Mouse (Mus musculus) adrenal gland (tissue): ENCODE results near the gene Chrm2.

Experiments
- intact Hi-C: fragments of 180-260 bp; cut with DNase I; formaldehyde crosslinking; loops from one replicate; pipeline ENCODE4 v1.15.1; 2025
- microRNA-seq, 2 experiments: library from miRNA; unstranded; fragments of <30 nt; microRNA quantifications; one replicate each; pipeline ENCODE4; 2019

Chrm2 gene

DNA sequence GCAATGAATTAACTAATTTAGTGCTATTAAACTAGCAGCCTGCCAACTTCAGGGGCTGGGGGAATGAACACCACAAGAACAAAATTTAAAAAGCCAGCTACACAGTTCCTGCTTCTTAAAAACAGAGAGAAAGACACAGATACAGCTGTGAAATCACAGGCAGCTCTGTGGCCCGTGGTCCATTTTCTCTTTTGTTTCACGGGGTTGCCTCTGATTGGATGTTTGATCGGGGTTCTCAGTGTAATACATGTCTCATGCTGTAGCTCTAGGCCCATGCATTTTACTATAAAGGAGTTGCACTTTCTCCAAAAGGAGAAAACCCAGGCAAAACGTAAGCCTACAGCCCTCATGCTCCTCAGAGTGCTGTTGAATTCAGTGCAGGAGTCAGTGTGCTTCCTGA lies 128.6 kb downstream of the Chrm2 start:
- intact Hi-C loops: no loop called here

DNA sequence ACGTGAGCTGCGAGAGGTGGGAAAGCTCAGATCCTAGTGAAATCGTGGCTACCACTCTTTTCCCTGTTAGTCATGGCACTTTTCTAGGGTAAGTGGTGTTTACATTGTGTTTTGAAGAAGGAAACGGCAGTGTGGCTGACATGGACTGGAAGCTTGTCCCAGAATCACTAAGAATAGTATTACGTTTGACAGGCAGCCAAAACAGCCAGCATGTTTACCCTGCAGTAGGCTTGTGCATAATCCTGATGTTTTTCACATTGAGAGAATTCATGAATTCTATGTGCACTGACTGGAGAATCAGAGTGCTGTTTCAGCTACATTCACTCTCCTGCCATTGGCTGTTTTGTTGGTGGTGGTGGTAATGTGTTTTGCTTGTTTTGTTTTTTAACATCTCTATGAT lies 129.4 kb downstream of the Chrm2 start:
- intact Hi-C loops: no loop called here

DNA sequence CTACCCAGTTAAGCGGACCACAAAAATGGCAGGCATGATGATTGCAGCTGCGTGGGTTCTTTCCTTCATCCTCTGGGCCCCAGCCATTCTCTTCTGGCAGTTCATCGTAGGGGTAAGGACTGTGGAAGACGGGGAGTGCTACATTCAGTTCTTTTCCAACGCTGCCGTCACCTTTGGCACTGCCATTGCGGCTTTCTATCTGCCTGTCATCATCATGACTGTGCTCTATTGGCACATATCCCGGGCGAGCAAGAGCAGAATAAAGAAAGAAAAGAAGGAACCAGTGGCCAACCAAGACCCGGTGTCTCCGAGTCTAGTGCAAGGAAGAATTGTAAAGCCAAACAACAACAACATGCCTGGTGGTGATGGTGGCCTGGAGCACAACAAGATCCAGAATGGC lies 135.7 kb downstream of the Chrm2 start:
- intact Hi-C loops: no loop called here

DNA sequence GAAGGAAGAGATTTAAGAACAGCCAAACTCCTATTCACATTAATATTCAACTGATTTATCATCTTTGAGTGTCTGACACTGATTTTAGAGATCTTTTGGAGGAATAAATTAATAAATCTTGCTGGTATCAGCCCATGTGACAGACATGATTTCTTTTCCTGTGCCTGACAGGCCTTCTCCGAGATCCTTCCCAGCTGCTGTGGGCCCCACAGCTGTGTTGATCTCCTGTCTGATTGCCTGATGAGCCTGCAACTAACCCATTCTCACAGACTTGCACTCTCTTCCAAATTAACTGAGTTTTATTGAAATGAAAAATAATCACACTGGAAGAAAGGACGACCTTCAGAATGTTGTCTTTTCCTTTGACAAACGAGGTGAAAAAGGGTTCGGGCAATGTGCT lies 140.6 kb downstream of the Chrm2 start:
- intact Hi-C loops: no loop called here

DNA sequence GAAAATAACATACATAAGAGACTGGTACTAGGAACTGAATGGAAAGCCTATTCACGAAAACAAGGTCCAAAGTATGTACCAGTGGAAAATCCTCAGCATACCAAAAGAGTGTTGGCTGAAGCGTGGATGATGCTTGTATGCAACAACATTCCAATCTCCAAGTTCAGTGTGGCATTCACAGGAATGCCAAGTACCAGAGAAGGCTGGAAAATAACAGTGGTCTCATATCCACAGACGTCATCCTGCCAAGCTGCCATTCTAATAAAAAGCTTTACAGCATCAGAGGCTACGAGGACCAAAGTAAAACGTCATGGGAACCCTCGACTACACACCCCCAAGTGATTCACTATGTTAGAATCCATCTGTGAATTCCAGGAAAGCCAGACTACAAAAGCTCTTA lies 153.4 kb downstream of the Chrm2 start:
- intact Hi-C loops: no loop called here

DNA sequence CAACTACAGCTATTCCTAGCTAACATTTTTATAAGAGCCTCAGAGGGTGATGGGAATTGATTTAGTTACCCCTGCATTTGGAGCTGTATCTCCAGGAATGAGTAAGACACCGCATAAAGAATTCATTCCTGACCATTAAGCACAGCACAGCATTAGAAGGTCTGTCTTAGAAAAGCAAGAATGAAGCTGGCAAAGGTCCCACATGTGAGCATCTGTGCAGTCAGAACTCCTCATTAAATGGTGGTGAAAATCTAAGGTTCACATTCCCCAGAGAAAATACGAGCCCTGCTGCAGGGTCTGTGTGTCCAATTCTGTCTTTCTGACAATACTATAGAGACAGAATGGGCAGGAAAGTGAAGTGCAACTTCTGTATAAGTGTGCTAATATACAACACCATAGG lies 179.0 kb downstream of the Chrm2 start:
- intact Hi-C loops: no loop called here

Small RNA genes lying within 50 kb of the gene (microRNA-seq; reads per million reads assigned to microRNA genes)
- gene Mir490: 0.80 to 2.0 reads per million in 2 experiments
